Mouse (Mus musculus) MEL (cell line): ENCODE measurements around the gene Emilin1.

ENCODE experiments used
- CTCF ChIP-seq, 3 experiments: IDR thresholded peaks in 2 of 3; conservative IDR thresholded peaks in 1 of 3; 2 replicates each; pipeline ENCODE4 v1.5.1; 2011 to 2012; ENCODE audit warnings: low read length in 3 of 3, low read depth in 2 of 3, mild to moderate bottlenecking in 2 of 3, improper control_type of control experiment in 1 of 3, inconsistent platforms in 1 of 3, mixed read lengths in 1 of 3, moderate library complexity in 1 of 3; ENCODE audit not compliant: control insufficient read depth in 1 of 3, insufficient read depth in 1 of 3, poor library complexity in 1 of 3, severe bottlenecking in 1 of 3
- ELF1 ChIP-seq: IDR thresholded peaks from 2 replicates; pipeline ENCODE4 v1.6.1; 2014; ENCODE audit warnings: low read depth, mild to moderate bottlenecking, inconsistent platforms, low read length, improper control_type of control experiment, moderate library complexity
- EP300 ChIP-seq, 2 experiments: IDR thresholded peaks; 2 replicates each; pipeline ENCODE4 v1.6.1; 2011; ENCODE audit warnings: improper control_type of control experiment in 2 of 2, low read length in 2 of 2, low read depth in 1 of 2, mild to moderate bottlenecking in 1 of 2
- ETS1 ChIP-seq: IDR thresholded peaks from 2 replicates; pipeline ENCODE4 v1.6.1; 2012; ENCODE audit warnings: low read depth, mild to moderate bottlenecking, inconsistent platforms, low read length, improper control_type of control experiment, moderate library complexity
- GABPA ChIP-seq: IDR thresholded peaks from 2 replicates; pipeline ENCODE4 v1.6.1; 2012; ENCODE audit warnings: low read depth, mild to moderate bottlenecking, inconsistent platforms, low read length, improper control_type of control experiment, moderate library complexity
- HCFC1 ChIP-seq: IDR thresholded peaks from 2 replicates; pipeline ENCODE4 v1.6.1; 2012; ENCODE audit warnings: low read depth, mild to moderate bottlenecking, inconsistent platforms, low read length, improper control_type of control experiment, moderate library complexity
- MAX ChIP-seq: IDR thresholded peaks from 2 replicates; pipeline ENCODE4 v1.6.1; 2011; ENCODE audit warnings: low read length, improper control_type of control experiment
- MYB ChIP-seq: IDR thresholded peaks from 2 replicates; pipeline ENCODE4 v1.6.1; 2011; ENCODE audit warnings: mild to moderate bottlenecking, low read depth, low read length, improper control_type of control experiment
- NELFE ChIP-seq: IDR thresholded peaks from 2 replicates; pipeline ENCODE4 v1.6.1; 2011; ENCODE audit warnings: low read depth, low read length, improper control_type of control experiment
- USF1 ChIP-seq: IDR thresholded peaks from 2 replicates; pipeline ENCODE4 v1.6.1; 2014; ENCODE audit warnings: low read depth, mild to moderate bottlenecking, inconsistent platforms, low read length, improper control_type of control experiment, moderate library complexity
- ZC3H11A ChIP-seq: IDR thresholded peaks from 2 replicates; pipeline ENCODE4 v1.6.1; 2012; ENCODE audit warnings: low read depth, mild to moderate bottlenecking, inconsistent platforms, low read length, improper control_type of control experiment
- ZMIZ1 ChIP-seq: IDR thresholded peaks from 2 replicates; pipeline ENCODE4 v1.6.1; 2012; ENCODE audit warnings: low read depth, mild to moderate bottlenecking, inconsistent platforms, low read length, improper control_type of control experiment, moderate library complexity

DNA sequence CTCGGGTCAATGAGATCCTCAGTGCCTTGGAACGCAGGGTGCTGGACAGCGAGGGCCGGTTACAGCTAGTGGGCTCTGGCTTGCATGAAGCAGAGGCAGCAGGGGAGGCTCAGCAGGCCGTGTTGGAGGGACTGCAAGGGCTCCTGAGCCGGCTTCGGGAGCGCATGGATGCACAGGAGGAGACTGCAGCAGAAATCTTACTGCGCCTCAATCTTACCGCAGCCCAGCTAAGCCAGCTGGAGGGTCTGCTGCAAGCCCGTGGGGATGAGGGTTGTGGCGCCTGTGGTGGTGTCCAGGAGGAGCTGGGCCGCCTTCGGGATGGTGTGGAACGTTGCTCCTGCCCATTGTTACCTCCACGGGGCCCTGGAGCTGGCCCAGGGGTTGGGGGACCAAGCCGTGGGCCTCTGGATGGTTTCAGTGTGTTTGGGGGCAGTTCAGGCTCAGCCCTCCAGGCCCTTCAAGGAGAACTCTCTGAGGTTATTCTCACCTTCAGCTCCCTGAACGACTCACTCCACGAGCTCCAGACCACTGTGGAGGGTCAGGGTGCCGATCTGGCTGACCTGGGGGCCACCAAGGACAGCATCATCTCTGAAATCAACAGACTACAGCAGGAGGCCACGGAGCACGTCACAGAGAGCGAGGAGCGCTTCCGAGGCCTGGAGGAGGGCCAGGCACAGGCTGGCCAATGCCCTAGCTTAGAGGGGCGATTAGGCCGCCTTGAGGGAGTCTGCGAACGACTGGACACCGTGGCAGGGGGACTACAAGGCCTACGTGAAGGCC lies 4.9 kb downstream of the Emilin1 start:
- no peak for TF ChIP-seq ETS1
- TF ChIP-seq NELFE = no peak
- no peak for TF ChIP-seq MAX
- no peak for TF ChIP-seq GABPA
- no peak for TF ChIP-seq MYB
- no peak for TF ChIP-seq CTCF (IDR thresholded peaks at IDR 0.05 in 2 of 3, conservative IDR thresholded peaks at IDR 0.05 in 1 of 3; ENCODE audit: control insufficient read depth in 1 of 3, insufficient read depth in 1 of 3, low read depth in 2 of 3, low read length in 3 of 3, poor library complexity in 1 of 3, severe bottlenecking in 1 of 3)
- TF ChIP-seq EP300 (IDR thresholded peaks at IDR 0.05; ENCODE audit: low read depth in 1 of 2, low read length in 2 of 2) = no peak
- TF ChIP-seq HCFC1 = no peak
- no peak for TF ChIP-seq ZMIZ1
- no peak for TF ChIP-seq ELF1
- no peak for TF ChIP-seq ZC3H11A
- TF ChIP-seq USF1 = no peak
